Mouse (Mus musculus) left cerebral cortex, adult 9 months (tissue): ENCODE measurements around the gene Med1.
"Not testable (repeated sequence)": the region's sequence is repeated elsewhere in the genome, so short reads cannot be mapped to it uniquely, and the experiment has no call there.

Experiments used
- DNase-seq, 2 experiments: peaks; one replicate each; pipeline ENCODE4 v3.0.0; 2022; ENCODE audit warnings: low spot score in 2 of 2

Gene Med1

GRCm38 (mm10) chr11:98192901-98193805 is at the start of gene Med1:
Gene Med1, minus strand, starts transcription at chr11:98193293.
- DNase-seq = peak; percentile 85 to 95

GRCm38 (mm10) chr11:98238995-98239394 is 45.9 kb upstream of the Med1 start:
- DNase-seq = no peak

- no peak for DNase-seq
Measured at GRCm38 (mm10) chr11:98238416-98238815, 45.3 kb upstream of the Med1 start.

DNA sequence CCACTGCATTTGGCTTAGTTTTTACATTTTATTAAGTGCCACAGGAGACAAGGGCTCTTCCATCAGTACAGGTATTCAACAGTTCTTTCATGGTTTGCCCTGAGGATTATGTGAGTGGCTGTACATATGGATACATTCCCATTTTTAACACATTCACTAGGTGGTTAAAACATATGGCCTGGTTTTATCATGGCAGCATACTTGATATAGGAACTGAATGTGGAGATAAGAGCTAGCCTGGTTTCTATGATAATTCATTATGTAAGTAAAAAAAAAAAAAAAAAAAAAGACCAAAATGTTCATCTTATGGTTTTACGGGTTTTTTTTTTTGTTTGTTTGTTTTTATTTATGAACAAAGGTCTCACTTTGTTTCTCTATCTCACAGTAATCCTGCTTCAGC is 33.3 kb upstream of the Med1 start:
- DNase-seq = no peak

DNA sequence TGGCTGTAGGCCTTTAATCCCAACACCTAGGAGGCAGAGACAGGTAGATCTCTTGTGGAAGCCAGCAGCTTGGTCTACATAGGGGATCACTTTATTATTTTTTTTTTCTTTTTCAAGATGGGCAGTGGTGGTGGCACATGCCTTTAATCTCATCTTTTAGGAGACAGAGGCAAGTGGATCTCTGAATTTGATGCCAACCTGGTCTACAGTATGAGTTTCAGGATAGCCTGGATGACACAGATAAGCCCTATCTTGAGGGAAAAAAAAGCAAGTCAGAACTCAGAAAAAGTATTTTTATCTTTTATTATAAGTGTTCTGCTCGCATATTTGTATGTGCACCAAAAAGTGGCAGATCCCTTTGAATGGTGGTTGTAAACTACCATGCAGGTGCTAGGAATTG is 20.2 kb upstream of the Med1 start:
- DNase-seq = no peak

GRCm38 (mm10) chr11:98209661-98210060 is 16.6 kb upstream of the Med1 start:
- DNase-seq = not testable (repeated sequence)

GRCm38 (mm10) chr11:98206281-98206680 is 13.2 kb upstream of the Med1 start:
- DNase-seq = not testable (repeated sequence)

- no peak for DNase-seq
Measured at GRCm38 (mm10) chr11:98205463-98205862, 12.4 kb upstream of the Med1 start.

DNA sequence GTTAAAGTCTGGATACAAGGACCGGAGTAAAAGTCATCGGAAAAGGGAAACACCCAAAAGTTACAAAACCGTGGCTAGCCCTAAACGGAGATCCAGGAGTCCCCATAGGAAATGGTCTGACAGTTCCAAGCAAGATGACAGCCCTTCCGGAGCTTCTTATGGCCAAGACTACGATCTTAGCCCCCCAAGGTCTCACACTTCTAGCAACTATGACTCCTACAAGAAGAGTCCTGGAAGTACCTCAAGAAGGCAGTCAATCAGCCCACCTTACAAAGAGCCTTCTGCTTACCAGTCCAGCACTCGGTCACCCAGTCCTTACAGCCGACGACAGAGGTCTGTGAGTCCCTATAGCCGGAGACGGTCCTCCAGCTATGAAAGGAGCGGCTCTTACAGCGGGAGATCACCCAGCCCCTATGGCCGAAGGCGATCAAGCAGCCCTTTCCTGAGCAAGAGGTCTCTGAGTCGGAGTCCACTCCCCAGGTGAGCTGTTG is 10.9 kb upstream of the Med1 start:
- DNase-seq = peak in 1 of 2 experiments; percentile 8

GRCm38 (mm10) chr11:98203351-98203911 is 10.3 kb upstream of the Med1 start:
- peak in 1 of 2 experiments; percentile 39 for DNase-seq

- DNase-seq = peak; percentile 89 to 98
Measured at GRCm38 (mm10) chr11:98202641-98203350, 9.7 kb upstream of the Med1 start, which contains the start of gene Cdk12. Gene Cdk12, plus strand, starts transcription at chr11:98203059.

- DNase-seq = peak in 1 of 2 experiments; percentile 22
Measured at GRCm38 (mm10) chr11:98201791-98202640, 8.9 kb upstream of the Med1 start.

DNA sequence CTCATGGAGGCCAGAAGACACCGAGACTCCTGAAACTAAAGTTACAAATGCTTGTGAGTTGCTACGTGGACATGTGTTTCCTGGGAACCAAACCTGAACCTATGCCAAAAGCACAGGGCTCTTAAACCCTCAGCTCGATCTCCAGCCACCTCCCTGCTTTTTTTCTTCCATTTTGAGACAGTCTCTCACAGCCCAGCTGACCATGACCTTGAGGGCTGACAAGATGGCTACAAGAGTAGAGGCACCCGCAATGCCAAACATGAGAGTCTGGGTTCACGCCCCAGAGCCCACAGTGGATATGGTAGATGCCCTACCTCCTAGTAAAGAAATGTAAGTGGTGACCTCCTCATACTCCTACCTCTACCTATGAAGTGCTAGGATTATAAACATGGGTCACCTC is 2.3 kb downstream of the Med1 start:
- no peak for DNase-seq

- DNase-seq = no peak
Measured at GRCm38 (mm10) chr11:98187640-98188395, 5.3 kb downstream of the Med1 start.

DNA sequence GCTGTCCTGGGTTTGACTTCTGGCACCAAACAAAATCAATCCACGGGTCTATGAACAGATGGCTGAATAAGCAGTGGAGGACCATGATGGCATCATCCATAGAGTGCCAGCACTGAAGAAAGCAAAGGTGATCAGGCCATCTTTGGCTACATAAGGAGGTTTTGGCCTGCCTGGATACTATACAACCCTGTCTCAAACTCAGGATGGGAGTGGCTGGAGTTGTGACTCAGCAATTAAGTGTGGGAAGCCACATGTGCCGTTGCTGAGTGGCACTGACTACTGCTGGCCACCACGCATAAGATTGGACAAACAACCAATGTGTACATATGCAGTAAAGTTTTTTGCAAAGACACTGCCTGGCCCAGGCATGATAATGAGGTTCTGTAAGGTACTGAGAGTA is 10.9 kb downstream of the Med1 start:
- not testable (repeated sequence) for DNase-seq

GRCm38 (mm10) chr11:98168400-98168799 is 24.7 kb downstream of the Med1 start:
- no peak for DNase-seq

DNA sequence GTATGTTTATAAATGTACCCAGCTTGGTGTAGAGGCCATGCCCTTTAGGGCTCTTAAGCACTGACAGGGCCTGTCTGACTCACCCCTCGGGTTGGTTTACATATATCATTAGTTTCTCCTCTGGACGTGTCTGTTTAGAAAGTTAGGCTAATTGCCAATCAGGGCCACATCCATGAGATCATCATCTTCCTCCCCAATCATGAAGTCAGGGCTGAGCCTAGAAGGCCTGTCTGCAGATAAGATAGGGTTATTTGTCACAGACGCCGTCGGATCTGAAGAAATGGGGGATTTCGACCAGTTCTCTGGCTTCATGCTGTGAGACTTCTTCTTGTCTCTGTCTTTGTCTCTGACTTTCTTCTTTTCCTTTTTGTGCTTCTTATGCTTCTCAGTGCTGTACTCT is 38.0 kb downstream of the Med1 start:
- DNase-seq = no peak

DNA sequence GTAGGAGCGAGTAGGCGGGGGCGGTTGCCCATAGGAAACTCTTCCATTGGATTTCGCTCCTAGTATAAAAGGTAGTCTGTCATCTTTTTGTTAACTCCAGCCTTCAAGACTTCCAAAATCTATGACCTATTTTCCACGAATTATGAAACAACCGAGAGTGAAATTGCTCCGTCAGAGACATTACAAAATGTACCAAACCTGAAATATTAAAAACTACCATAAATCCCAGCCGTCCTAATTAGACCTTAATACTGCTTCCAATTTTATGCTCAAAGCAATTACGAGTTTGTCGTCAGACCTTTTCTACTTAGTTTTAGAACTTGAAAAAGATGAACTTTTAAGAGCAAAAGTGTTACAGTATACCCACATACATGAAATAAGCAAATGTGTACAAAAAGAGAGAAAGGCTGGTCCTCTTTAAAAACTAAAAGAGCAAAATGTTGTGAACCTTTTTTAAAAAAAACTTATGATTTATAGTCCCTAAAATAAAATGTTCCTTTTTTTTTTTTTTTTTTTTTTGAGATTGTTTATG is 42.4 kb downstream of the Med1 start:
- peak in 1 of 2 experiments; percentile 74 for DNase-seq

GRCm38 (mm10) chr11:98149786-98150624 is 43.1 kb downstream of the Med1 start, which contains the start of gene Fbxl20:
Gene Fbxl20, minus strand, starts transcription at chr11:98150403.
- DNase-seq = peak; percentile 45 to 92
